Mouse (Mus musculus): ENCODE measurements around the gene Fam207a.

Gene Fam207a

DNA sequence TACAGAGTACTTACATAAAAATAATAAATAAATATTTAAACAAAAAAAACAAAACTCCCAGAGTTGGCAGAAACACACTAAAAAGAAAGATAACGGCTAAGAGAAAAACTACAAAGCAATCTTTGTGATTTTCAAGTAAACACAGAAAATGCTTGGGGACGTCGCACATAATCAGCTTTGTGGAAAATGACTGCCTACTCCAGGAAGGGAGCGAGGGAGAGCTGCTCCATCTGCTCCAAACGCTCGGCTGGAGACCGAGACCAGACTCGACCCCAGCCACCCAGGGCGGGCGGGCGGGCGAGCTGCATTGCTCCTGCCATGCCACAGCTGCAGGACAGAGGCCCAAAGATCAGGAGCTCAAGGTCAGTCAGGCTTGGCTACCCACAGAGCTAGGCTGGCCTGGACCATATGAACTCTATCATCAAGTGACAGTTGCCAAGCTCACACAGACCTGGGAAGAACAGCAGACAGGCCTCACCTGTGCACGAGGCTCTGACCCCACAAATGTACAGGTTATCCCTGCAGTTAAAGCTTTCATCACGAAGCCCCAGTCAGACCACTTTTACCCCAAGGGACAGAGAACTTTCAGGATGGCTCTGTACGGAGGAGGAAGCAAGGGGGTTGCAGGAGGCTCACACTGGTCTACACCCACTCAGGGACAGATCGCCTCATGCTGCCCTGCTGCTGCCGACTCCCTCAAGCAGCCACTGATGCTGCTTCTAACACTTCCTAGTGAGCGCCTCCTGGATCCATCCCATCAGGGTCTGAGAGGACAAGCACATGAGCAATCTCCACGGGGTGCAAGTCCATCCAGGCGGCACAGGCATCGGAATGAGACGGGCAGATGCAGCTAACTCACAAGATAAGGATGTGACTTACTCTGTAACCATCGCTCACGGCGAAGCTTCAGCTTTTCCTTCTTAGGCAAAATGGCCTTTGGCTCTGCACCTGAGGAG is 12.3 kb downstream of the Fam207a start:
- no peak for DNase-seq (ENCODE audit: low spot score)

DNA sequence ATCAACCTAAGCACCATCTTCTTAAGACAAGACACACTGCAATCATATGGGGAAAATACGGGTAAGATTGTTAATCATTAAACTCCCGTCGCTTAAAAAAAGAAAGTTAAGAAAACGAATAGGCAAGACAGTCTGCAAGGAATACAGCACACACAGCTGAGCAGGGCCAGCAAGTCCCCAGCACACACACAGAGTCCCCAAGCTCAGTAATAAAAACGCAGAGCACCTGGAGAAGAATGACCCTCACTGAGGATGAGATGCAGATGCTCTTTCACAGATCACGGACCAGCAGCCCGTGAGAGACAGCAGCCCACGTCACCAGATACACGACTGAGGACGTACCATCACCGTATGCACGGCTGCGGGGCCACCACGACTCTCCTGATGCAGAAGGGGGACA is 14.9 kb downstream of the Fam207a start:
- DNase-seq (ENCODE audit: low spot score) = no peak

GRCm38 (mm10) chr10:77498254-77498653 is 17.3 kb downstream of the Fam207a start:
- DNase-seq (ENCODE audit: low spot score) = peak; percentile 44

DNA sequence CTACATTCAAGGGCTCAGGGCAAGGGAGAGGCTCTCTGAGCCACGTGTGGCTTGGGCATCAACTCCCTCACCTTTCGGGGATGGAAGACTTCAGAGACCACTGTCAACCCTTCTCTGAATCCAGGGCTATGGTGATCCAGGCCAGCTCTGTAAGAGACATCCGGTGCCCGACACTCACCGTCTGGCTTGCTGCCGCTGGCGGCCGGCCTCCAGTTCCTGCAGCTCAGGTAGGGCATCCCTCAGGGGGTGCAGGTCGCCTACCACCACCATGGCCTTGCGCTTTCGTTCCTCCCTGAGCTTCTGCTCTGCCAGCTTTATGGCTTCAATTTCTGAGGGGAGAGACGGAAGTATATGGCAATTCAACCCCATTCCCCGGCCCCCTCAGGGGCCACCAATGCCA is 18.4 kb downstream of the Fam207a start:
- DNase-seq (ENCODE audit: low spot score) = no peak

GRCm38 (mm10) chr10:77492885-77493284 is 22.7 kb downstream of the Fam207a start:
- no peak for DNase-seq (ENCODE audit: low spot score)

- DNase-seq (ENCODE audit: low spot score) = no peak
Observed at GRCm38 (mm10) chr10:77491585-77491984, 24.0 kb downstream of the Fam207a start.

GRCm38 (mm10) chr10:77488168-77488567 is 27.4 kb downstream of the Fam207a start:
- no peak for DNase-seq (ENCODE audit: low spot score)

- no peak for DNase-seq (ENCODE audit: low spot score)
Observed at GRCm38 (mm10) chr10:77485786-77486185, 29.8 kb downstream of the Fam207a start.

DNA sequence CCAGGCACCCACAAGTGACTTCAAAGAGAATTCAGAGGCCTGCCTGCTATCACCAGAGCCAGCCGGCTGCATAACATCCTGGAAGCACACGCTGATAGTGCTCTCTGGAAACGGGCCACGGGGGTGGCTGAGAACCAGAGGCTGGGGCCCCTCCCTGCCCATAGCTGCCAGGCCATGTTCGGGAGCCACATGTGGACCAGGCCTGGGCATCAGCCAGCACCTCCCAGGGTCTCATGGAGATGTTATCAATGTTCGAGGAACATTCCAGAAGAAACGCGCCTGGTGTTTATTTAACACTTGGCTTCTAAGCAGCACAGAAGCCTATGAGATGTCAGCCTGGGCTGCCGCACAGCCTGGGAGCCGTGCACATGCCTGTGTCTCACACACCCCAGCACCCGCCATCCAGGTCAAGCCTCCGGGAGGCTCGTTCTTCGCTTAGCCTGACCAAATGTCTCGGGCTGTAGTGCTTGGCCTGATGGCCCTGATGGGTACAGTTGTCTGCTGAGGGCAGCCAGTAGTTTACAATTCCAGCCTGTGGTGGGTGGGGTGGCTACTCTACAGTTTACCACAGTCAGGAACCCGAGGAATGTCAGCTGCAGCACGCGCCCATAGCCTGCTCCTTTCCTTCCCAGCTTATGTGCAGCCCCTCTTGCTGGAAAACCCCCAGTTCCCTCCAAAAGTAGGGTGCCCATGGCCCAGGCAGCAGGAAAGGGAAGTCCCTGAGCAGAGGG is 31.2 kb downstream of the Fam207a start:
- peak; percentile 88 for DNase-seq (ENCODE audit: low spot score)

GRCm38 (mm10) chr10:77481814-77482213 is 33.8 kb downstream of the Fam207a start:
- no peak for DNase-seq (ENCODE audit: low spot score)

GRCm38 (mm10) chr10:77479972-77480371 is 35.6 kb downstream of the Fam207a start:
- DNase-seq (ENCODE audit: low spot score) = no peak

GRCm38 (mm10) chr10:77476907-77477306 is 38.7 kb downstream of the Fam207a start:
- DNase-seq (ENCODE audit: low spot score) = no peak

DNA sequence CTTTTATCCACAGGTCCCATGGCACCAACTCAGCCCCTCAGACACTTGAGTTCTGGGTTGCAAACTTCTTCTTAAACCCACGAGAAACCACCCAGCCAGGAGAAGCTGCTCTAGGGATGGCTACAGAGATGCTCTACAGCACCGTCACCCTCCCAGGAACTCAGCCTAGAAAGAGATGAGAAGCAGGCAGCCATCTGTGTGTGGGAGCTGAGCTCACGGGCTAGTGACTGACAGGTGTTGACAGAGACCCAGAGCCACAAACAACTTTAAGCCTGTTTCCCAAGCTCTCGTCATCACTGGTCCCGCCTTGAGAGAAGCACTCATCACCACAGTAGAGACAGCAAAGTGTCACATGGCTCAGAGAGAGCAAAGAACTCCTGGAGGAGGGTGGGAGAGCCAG is 43.4 kb downstream of the Fam207a start:
- no peak for DNase-seq (ENCODE audit: low spot score)

DNA sequence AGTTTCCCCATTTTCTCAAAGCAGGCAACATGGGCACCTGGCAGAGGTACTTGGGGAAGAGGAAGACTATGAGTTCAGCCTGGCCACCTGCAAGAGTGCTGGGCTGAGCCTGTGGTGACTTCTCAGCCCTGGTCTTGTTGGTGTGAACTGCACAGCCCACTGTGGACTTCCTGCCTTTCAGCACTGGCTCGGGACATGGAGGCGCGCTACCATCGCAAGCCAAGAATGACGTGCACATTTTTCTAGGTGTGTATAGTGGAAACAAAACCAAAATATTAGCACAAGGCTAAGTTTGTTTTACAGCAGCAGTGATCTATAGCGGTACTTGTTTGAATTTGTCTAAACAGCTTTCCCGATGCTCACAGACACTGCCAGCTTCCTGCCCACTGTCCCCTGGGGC is 44.1 kb downstream of the Fam207a start:
- DNase-seq (ENCODE audit: low spot score) = peak; percentile 16

DNA sequence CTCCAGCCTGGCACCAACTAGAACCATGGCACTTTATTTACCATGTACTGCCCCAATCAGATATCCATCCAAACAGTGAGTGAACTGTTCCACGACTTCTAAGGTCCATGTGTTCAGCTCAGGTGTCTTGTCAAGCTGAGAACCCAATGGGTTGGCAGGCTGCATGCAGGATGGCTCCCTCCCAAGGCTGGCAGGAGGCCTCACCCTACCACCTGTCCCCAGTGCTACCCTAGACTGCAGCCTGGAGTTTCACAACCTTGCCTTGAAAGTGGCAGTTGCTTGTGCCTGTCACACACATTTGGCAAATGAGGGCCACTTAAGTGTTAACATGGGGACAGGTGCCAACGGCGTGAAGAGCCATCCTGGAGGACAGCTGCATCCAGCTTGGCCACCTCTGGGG is 44.8 kb downstream of the Fam207a start:
- DNase-seq (ENCODE audit: low spot score) = no peak

- no peak for DNase-seq (ENCODE audit: low spot score)
Observed at GRCm38 (mm10) chr10:77468675-77469074, 46.9 kb downstream of the Fam207a start.

DNA sequence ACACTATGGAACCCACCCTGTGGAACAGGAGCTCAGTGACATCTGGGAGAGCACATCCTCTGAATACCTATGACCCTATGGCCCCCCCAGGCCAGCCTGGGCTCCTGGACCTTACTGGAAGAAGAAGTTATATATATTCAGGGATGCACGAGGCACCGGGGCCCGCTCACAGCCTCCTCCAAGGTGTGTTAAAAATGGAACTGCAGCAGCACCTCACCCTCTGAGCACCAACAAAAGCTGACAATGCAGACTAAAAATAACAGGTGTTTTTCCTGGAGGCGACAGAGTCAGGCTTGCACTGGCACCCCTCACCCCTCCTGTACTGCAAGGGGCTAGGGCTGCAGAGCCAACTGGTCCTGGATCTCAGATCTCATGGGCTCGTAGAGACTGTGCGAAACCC is 48.2 kb downstream of the Fam207a start:
- no peak for DNase-seq (ENCODE audit: low spot score)

DNA sequence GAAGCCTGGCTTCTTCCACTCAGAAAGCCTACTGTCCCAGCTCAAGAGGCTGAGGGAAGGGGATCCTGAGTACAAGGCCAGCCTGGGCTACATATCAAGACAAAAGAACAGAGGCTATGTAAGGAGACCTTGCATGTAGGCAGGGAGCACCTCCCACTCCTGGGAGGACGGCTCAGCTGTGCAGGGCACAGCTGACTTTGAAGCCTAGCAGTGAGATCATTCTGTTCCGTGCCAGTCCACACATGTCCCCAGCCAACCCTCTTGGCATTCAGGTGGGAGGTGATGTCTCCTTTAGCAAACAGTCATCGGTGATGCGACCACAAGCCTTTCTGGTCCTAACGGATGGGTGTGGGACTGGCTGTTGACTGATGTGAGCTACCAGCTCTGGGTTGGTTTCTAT is 49.7 kb downstream of the Fam207a start:
- no peak for DNase-seq (ENCODE audit: low spot score)

GRCm38 (mm10) chr10:77464181-77464936 is 51.2 kb downstream of the Fam207a start:
- DNase-seq (ENCODE audit: low spot score) = peak; percentile 62

DNA sequence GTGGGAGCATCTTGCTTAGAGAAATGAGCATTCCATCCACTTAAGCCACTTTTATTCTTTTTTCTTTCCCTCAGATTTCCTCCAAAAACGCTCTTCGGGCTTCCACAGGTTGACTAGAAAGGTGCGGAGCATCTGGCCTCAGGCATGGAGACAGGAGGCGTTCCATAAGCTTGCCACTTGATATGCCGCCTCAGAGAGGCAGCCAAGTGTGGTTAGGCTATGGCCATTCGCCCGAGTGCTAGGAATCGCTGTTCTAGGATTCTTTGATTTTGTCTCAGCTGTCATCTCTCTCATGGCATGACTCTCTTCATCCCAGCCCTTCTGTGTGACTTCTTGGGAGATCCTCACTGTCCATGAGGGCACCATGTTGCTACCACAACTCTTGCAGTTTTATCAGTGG is 54.4 kb downstream of the Fam207a start:
- DNase-seq (ENCODE audit: low spot score) = no peak

DNA sequence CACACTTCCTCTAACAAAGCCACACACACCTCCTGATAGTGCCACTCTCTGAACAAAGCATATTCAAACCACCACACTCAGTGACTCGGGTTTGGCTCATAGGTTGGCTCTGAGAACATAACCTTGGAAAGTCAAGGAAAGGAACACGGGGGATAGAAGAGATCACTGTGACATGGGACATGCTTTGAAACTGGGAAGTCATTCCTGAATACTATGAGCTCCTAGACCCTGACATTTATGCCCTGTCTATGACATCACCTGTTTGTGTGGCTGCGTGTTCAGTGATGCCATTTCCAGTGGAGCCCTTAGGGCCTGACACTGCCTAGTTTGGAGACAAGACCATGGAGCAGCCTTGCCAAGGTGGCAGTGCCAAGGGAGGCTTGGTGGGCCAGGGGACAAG is 57.9 kb downstream of the Fam207a start:
- DNase-seq (ENCODE audit: low spot score) = no peak

DNA sequence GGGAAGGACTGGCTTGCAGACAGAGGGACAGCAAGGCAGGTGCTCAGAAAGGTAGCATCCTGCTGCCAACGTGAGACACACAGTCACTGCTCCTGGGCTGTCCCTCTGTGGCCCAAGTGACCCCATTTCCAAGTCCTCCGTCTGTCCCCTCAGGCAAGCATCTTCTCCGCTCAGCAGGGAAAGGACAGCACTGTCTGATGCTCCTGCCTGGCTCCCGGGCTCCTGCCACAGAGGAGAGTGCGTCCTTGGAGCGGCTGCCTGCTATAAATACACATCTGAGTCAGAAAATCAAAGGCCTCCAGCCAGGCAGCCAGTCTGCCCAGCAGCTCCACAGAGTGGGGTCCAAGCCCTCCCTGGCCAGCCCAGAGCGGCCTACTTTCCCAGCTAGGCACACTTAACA is 59.1 kb downstream of the Fam207a start:
- no peak for DNase-seq (ENCODE audit: low spot score)
